9 mouse cellular contexts compared by ENCODE assay signal in genomic region chr17:48545223-48545943, GRCm38 (mm10).
DNase-seq lines count a peak whose midpoint lies in the region; ATAC-seq and TF ChIP-seq lines count a peak whose summit lies in the region.
"Had no signal": no experiment of that assay in that cellular context is flagged by ENCODE, and none has a peak within 500 bp of the region (broad histone marks: within the 10 kb centered on the region; RNA-seq: fewer than 3 reads in every experiment).

No protein-coding gene starts in this region.

- no peaks in the 10 kb centered on the region for H3K9me3 ChIP-seq in embryonic facial prominence, embryonic 14.5 days (ENCODE audit: control insufficient read depth, low read length)
- H3K9me3 ChIP-seq in limb, embryonic 14.5 days (ENCODE audit: control insufficient read depth, low read length): no peaks in the 10 kb centered on the region
- H3K9me3 ChIP-seq: limb, embryonic 15.5 days had no signal

- H3K4me3 ChIP-seq in embryonic facial prominence, embryonic 14.5 days (ENCODE audit: low read depth, low read length): no peak overlapping the region
- H3K4me3 ChIP-seq in limb, embryonic 14.5 days (replicated peaks; ENCODE audit: low read length): no peak overlapping the region
- H3K4me3 ChIP-seq in small intestine, adult 2 months (ENCODE audit: low read depth, low read length): no peak overlapping the region
- H3K4me3 ChIP-seq: limb, embryonic 15.5 days had no signal

- no peaks in the 10 kb centered on the region for H3K36me3 ChIP-seq in embryonic facial prominence, embryonic 14.5 days (ENCODE audit: control insufficient read depth, insufficient read depth, low read length)
- no peaks in the 10 kb centered on the region for H3K36me3 ChIP-seq in limb, embryonic 14.5 days (ENCODE audit: control insufficient read depth, insufficient read depth, low read length)
- no peaks in the 10 kb centered on the region for H3K36me3 ChIP-seq in small intestine, adult 2 months (ENCODE audit: control insufficient read depth, insufficient read depth, low read length)
- H3K36me3 ChIP-seq: limb, embryonic 15.5 days had no signal

- no peak for TF ChIP-seq POLR2A in limb, embryonic 14.5 days (IDR thresholded peaks at IDR 0.05; ENCODE audit: borderline replicate concordance, extremely low read depth, insufficient read depth, insufficient read length)
- TF ChIP-seq POLR2A in small intestine, adult 2 months (IDR thresholded peaks at IDR 0.05; ENCODE audit: low read depth, low read length): no peak

- WGBS in embryonic facial prominence, embryonic 14.5 days: 68% methylated on average over 28 of the region's 28 CpGs
- WGBS in limb, embryonic 14.5 days: 66% methylated on average over 28 of the region's 28 CpGs
- WGBS in small intestine, adult 2 months: 74% methylated on average over 28 of the region's 28 CpGs

- ATAC-seq in embryonic facial prominence, embryonic 14.5 days (ENCODE audit: low read depth): 0 out of 2 replicates have a peak, but pooled peaks have one; percentile 71
- ATAC-seq in limb, embryonic 14.5 days (ENCODE audit: low FRiP score, low read depth): 0 out of 2 replicates have a peak, but pooled peaks have one; percentile 12

- H3K27me3 ChIP-seq in embryonic facial prominence, embryonic 14.5 days (replicated peaks; ENCODE audit: control insufficient read depth, insufficient read depth, low read length): no peaks in the 10 kb centered on the region
- H3K27me3 ChIP-seq in limb, embryonic 14.5 days (ENCODE audit: control insufficient read depth, insufficient read depth, low read length): no peaks in the 10 kb centered on the region
- no peaks in the 10 kb centered on the region for H3K27me3 ChIP-seq in small intestine, adult 2 months (ENCODE audit: control insufficient read depth, insufficient read depth, low read length)
- H3K27me3 ChIP-seq: limb, embryonic 15.5 days had no signal

- H3K4me2 ChIP-seq in embryonic facial prominence, embryonic 14.5 days (ENCODE audit: low read depth, low read length): peak overlapping the region; percentile 7; the same call in 1 of the 2 replicates
- H3K4me2 ChIP-seq in limb, embryonic 14.5 days (replicated peaks; ENCODE audit: low read depth, low read length, severe bottlenecking): peak overlapping the region; percentile 7; the same call in 1 of the 2 replicates
- H3K4me2 ChIP-seq: limb, embryonic 15.5 days had no signal

- no peak overlapping the region for H3K27ac ChIP-seq in embryonic facial prominence, embryonic 14.5 days (replicated peaks; ENCODE audit: low read depth, low read length)
- no peak overlapping the region for H3K27ac ChIP-seq in limb, embryonic 14.5 days (replicated peaks; ENCODE audit: low read depth, low read length)
- peak overlapping the region; percentile 77 for H3K27ac ChIP-seq in small intestine, adult 2 months (ENCODE audit: insufficient read depth, low read depth, low read length)
- H3K27ac ChIP-seq: limb, embryonic 15.5 days had no signal

- no peak for TF ChIP-seq CTCF in small intestine, adult 2 months (IDR thresholded peaks at IDR 0.05; ENCODE audit: extremely low read depth, insufficient read length, insufficient replicate concordance, low read depth, low read length)

- peak; percentile 7 for DNase-seq in adrenal gland, postnatal 10 days
- DNase-seq in embryonic facial prominence, embryonic 14.5 days (ENCODE audit: low spot score): no peak
- peak; percentile 57 for DNase-seq in kidney, adult 9 months
- DNase-seq in limb, embryonic 14.5 days (ENCODE audit: low spot score): no peak
- DNase-seq in cerebellum, postnatal 25 days: no peak
- DNase-seq in cerebellum, adult 9-11 months: no peak
- DNase-seq in cerebellum, postnatal 4 days (ENCODE audit: low spot score in 2 of 2): no peak

- H3K4me1 ChIP-seq in embryonic facial prominence, embryonic 14.5 days (ENCODE audit: control insufficient read depth, insufficient read depth, low read length): no peaks in the 10 kb centered on the region
- H3K4me1 ChIP-seq in limb, embryonic 14.5 days (ENCODE audit: control insufficient read depth, insufficient read depth, low read length): no peaks in the 10 kb centered on the region
- H3K4me1 ChIP-seq in small intestine, adult 2 months (ENCODE audit: control insufficient read depth, insufficient read depth, insufficient read length, low read length): peaks cover 28% of the 10 kb centered on the region

- H3K9ac ChIP-seq in embryonic facial prominence, embryonic 14.5 days (ENCODE audit: low read depth, low read length): no peak overlapping the region
- H3K9ac ChIP-seq in limb, embryonic 14.5 days (ENCODE audit: low read depth, low read length, severe bottlenecking): no peak overlapping the region
- H3K9ac ChIP-seq: limb, embryonic 15.5 days had no signal

Comparison
In these comparisons a context has a peak if more than half of its experiments do, and no peak if none do; other contexts are left out.
1. DNase-seq: peak in adrenal gland, postnatal 10 days (single experiment) and kidney, adult 9 months (single experiment); none in embryonic facial prominence, embryonic 14.5 days (single experiment), limb, embryonic 14.5 days (single experiment), cerebellum, postnatal 25 days (0 of 2), cerebellum, adult 9-11 months (single experiment) and cerebellum, postnatal 4 days (0 of 2).